Mouse (Mus musculus): ENCODE results near the gene Slpi.

GRCm38 (mm10) chr2:164312599-164312998 is 76.3 kb downstream of the Slpi start:
- no peak for TF ChIP-seq EP300 (IDR thresholded peaks at IDR 0.05; ENCODE audit: insufficient read depth, low read depth, low read length)
- TF ChIP-seq CTCF (IDR thresholded peaks at IDR 0.05; ENCODE audit: low read depth, low read length) = no peak
- TF ChIP-seq POLR2A (IDR thresholded peaks at IDR 0.05; ENCODE audit: insufficient read depth, low read length) = no peak
